Mouse (Mus musculus): Measurements from ENCODE around the gene Ppp1r8. TPM values are rescaled to one million over a fixed set of nuclear protein-coding genes. Genes with fewer than 3 reads are reported as not detected.

Gene Ppp1r8
- polyA plus RNA-seq, 1 experiment from 2014 or later: 31.9 TPM

GRCm38 (mm10) chr4:132805599-132806197, 37.3 kb downstream of the Ppp1r8 start:
- no peak for ATAC-seq (ENCODE audit: insufficient number of reproducible peaks, insufficient read depth, low FRiP score, low read depth)
- 0 out of 4 replicates have a peak overlapping the region, but pooled peaks of 1 of the 2 experiments have one; percentile 6 for H3K27ac ChIP-seq (replicated peaks in 1 of 2; ENCODE audit: control insufficient read depth in 1 of 2, insufficient read depth in 1 of 2, low read depth in 2 of 2, low read length in 2 of 2)

GRCm38 (mm10) chr4:132805146-132805545, 37.8 kb downstream of the Ppp1r8 start:
- WGBS: 73% methylated on average over 5 of the region's 5 CpGs
- no peak overlapping the region for H3K4me3 ChIP-seq (ENCODE audit: control insufficient read depth in 1 of 2, insufficient read depth in 1 of 2, low read depth in 1 of 2, low read length in 2 of 2)
- ATAC-seq (ENCODE audit: insufficient number of reproducible peaks, insufficient read depth, low FRiP score, low read depth): no peak
- no peaks in the 10 kb centered on the region for H3K27me3 ChIP-seq (ENCODE audit: control insufficient read depth, insufficient read depth, low read length)
- H3K4me2 ChIP-seq (ENCODE audit: low read length): no peak overlapping the region
- H3K27ac ChIP-seq (replicated peaks in 1 of 2; ENCODE audit: control insufficient read depth in 1 of 2, insufficient read depth in 1 of 2, low read depth in 2 of 2, low read length in 2 of 2): no peak overlapping the region
- H3K4me1 ChIP-seq (ENCODE audit: control insufficient read depth in 2 of 2, insufficient read depth in 2 of 2, low read length in 2 of 2): peaks cover 8 to 15% of the 10 kb centered on the region in 2 experiments
- H3K9me3 ChIP-seq (ENCODE audit: control insufficient read depth, low read length): no peaks in the 10 kb centered on the region; the same call in 1 of the 2 replicates
- H3K36me3 ChIP-seq (ENCODE audit: control insufficient read depth, insufficient read depth, low read length): no peaks in the 10 kb centered on the region
- H3K9ac ChIP-seq (ENCODE audit: low read length): no peak overlapping the region

More at GRCm38 (mm10) chr4:132805599-132806197, 37.3 kb downstream of the Ppp1r8 start:
- H3K4me2 ChIP-seq (ENCODE audit: low read length): no peak overlapping the region
- 55% methylated on average over 12 of the region's 12 CpGs for WGBS
- H3K36me3 ChIP-seq (ENCODE audit: control insufficient read depth, insufficient read depth, low read length): no peaks in the 10 kb centered on the region
- no peaks in the 10 kb centered on the region; the same call in 1 of the 2 replicates for H3K9me3 ChIP-seq (ENCODE audit: control insufficient read depth, low read length)
- H3K27me3 ChIP-seq (ENCODE audit: control insufficient read depth, insufficient read depth, low read length): no peaks in the 10 kb centered on the region
- H3K9ac ChIP-seq (ENCODE audit: low read length): no peak overlapping the region
- peaks cover 8 to 15% of the 10 kb centered on the region in 2 experiments for H3K4me1 ChIP-seq (ENCODE audit: control insufficient read depth in 2 of 2, insufficient read depth in 2 of 2, low read length in 2 of 2)
- H3K4me3 ChIP-seq (ENCODE audit: control insufficient read depth in 1 of 2, insufficient read depth in 1 of 2, low read depth in 1 of 2, low read length in 2 of 2): no peak overlapping the region

- H3K36me3 ChIP-seq (ENCODE audit: control insufficient read depth, insufficient read depth, low read length): no peaks in the 10 kb centered on the region
- no peak overlapping the region for H3K4me3 ChIP-seq (ENCODE audit: control insufficient read depth in 1 of 2, insufficient read depth in 1 of 2, low read depth in 1 of 2, low read length in 2 of 2)
- no peaks in the 10 kb centered on the region for H3K9me3 ChIP-seq (ENCODE audit: control insufficient read depth, low read length)
- ATAC-seq (ENCODE audit: insufficient number of reproducible peaks, insufficient read depth, low FRiP score, low read depth): no peak
- 94% methylated on average over 6 of the region's 6 CpGs for WGBS
- no peak overlapping the region for H3K27ac ChIP-seq (replicated peaks in 1 of 2; ENCODE audit: control insufficient read depth in 1 of 2, insufficient read depth in 1 of 2, low read depth in 2 of 2, low read length in 2 of 2)
- H3K4me2 ChIP-seq (ENCODE audit: low read length): no peak overlapping the region
- H3K27me3 ChIP-seq (ENCODE audit: control insufficient read depth, insufficient read depth, low read length): no peaks in the 10 kb centered on the region
- H3K4me1 ChIP-seq (ENCODE audit: control insufficient read depth in 2 of 2, insufficient read depth in 2 of 2, low read length in 2 of 2): peaks cover 8 to 15% of the 10 kb centered on the region in 2 experiments
- no peak overlapping the region for H3K9ac ChIP-seq (ENCODE audit: low read length)
Observed at GRCm38 (mm10) chr4:132804331-132804730, 38.6 kb downstream of the Ppp1r8 start.

GRCm38 (mm10) chr4:132803876-132804275, 39.1 kb downstream of the Ppp1r8 start:
- no peak for ATAC-seq (ENCODE audit: insufficient number of reproducible peaks, insufficient read depth, low FRiP score, low read depth)
- no peak overlapping the region for H3K27ac ChIP-seq (replicated peaks in 1 of 2; ENCODE audit: control insufficient read depth in 1 of 2, insufficient read depth in 1 of 2, low read depth in 2 of 2, low read length in 2 of 2)
- no peak overlapping the region for H3K4me3 ChIP-seq (ENCODE audit: control insufficient read depth in 1 of 2, insufficient read depth in 1 of 2, low read depth in 1 of 2, low read length in 2 of 2)
- no peaks in the 10 kb centered on the region for H3K9me3 ChIP-seq (ENCODE audit: control insufficient read depth, low read length)
- no peak overlapping the region for H3K9ac ChIP-seq (ENCODE audit: low read length)
- H3K36me3 ChIP-seq (ENCODE audit: control insufficient read depth, insufficient read depth, low read length): no peaks in the 10 kb centered on the region
- WGBS: 96% methylated on average over 7 of the region's 7 CpGs
- H3K4me1 ChIP-seq (ENCODE audit: control insufficient read depth in 2 of 2, insufficient read depth in 2 of 2, low read length in 2 of 2): peaks cover 8 to 15% of the 10 kb centered on the region in 2 experiments
- no peaks in the 10 kb centered on the region for H3K27me3 ChIP-seq (ENCODE audit: control insufficient read depth, insufficient read depth, low read length)
- H3K4me2 ChIP-seq (ENCODE audit: low read length): no peak overlapping the region

GRCm38 (mm10) chr4:132803212-132803611, 39.8 kb downstream of the Ppp1r8 start:
- no peak overlapping the region for H3K9ac ChIP-seq (ENCODE audit: low read length)
- 81% methylated on average over 5 of the region's 5 CpGs for WGBS
- ATAC-seq (ENCODE audit: insufficient number of reproducible peaks, insufficient read depth, low FRiP score, low read depth): no peak
- no peak overlapping the region for H3K4me3 ChIP-seq (ENCODE audit: control insufficient read depth in 1 of 2, insufficient read depth in 1 of 2, low read depth in 1 of 2, low read length in 2 of 2)
- no peak overlapping the region for H3K27ac ChIP-seq (replicated peaks in 1 of 2; ENCODE audit: control insufficient read depth in 1 of 2, insufficient read depth in 1 of 2, low read depth in 2 of 2, low read length in 2 of 2)
- H3K9me3 ChIP-seq (ENCODE audit: control insufficient read depth, low read length): no peaks in the 10 kb centered on the region
- H3K4me2 ChIP-seq (ENCODE audit: low read length): no peak overlapping the region
- H3K36me3 ChIP-seq (ENCODE audit: control insufficient read depth, insufficient read depth, low read length): no peaks in the 10 kb centered on the region
- no peaks in the 10 kb centered on the region for H3K27me3 ChIP-seq (ENCODE audit: control insufficient read depth, insufficient read depth, low read length)
- H3K4me1 ChIP-seq (ENCODE audit: control insufficient read depth in 2 of 2, insufficient read depth in 2 of 2, low read length in 2 of 2): peaks cover 4 to 10% of the 10 kb centered on the region in 2 experiments

- ATAC-seq (ENCODE audit: insufficient number of reproducible peaks, insufficient read depth, low FRiP score, low read depth): no peak
- 68% methylated on average over 16 of the region's 16 CpGs for WGBS
- no peak overlapping the region for H3K9ac ChIP-seq (ENCODE audit: low read length)
- H3K9me3 ChIP-seq (ENCODE audit: control insufficient read depth, low read length): no peaks in the 10 kb centered on the region
- H3K4me1 ChIP-seq (ENCODE audit: control insufficient read depth in 2 of 2, insufficient read depth in 2 of 2, low read length in 2 of 2): 0 out of 4 replicates have a peak, but pooled peaks cover 2 to 4% of the 10 kb centered on the region in 2 experiments
- no peaks in the 10 kb centered on the region for H3K27me3 ChIP-seq (ENCODE audit: control insufficient read depth, insufficient read depth, low read length)
- peak overlapping the region; percentile 10 to 39; a peak in 1 of 4 replicates for H3K27ac ChIP-seq (replicated peaks in 1 of 2; ENCODE audit: control insufficient read depth in 1 of 2, insufficient read depth in 1 of 2, low read depth in 2 of 2, low read length in 2 of 2)
- no peak overlapping the region for H3K4me3 ChIP-seq (ENCODE audit: control insufficient read depth in 1 of 2, insufficient read depth in 1 of 2, low read depth in 1 of 2, low read length in 2 of 2)
- H3K36me3 ChIP-seq (ENCODE audit: control insufficient read depth, insufficient read depth, low read length): no peaks in the 10 kb centered on the region
- no peak overlapping the region for H3K4me2 ChIP-seq (ENCODE audit: low read length)
Observed at GRCm38 (mm10) chr4:132802171-132802637, 40.8 kb downstream of the Ppp1r8 start.

GRCm38 (mm10) chr4:132801176-132802077, 41.5 kb downstream of the Ppp1r8 start:
- no peak for ATAC-seq (ENCODE audit: insufficient number of reproducible peaks, insufficient read depth, low FRiP score, low read depth)
- Histone ChIP-seq H3K36me3 (ENCODE audit: control insufficient read depth, insufficient read depth, low read length) (no peaks in the 10 kb centered on the region), H3K9me3 (ENCODE audit: control insufficient read depth, low read length) (no peaks in the 10 kb centered on the region), H3K4me1 (ENCODE audit: control insufficient read depth in 2 of 2, insufficient read depth in 2 of 2, low read length in 2 of 2) (0 out of 4 replicates have a peak, but pooled peaks cover 2 to 4% of the 10 kb centered on the region in 2 experiments), H3K27me3 (ENCODE audit: control insufficient read depth, insufficient read depth, low read length) (no peaks in the 10 kb centered on the region), H3K9ac (ENCODE audit: low read length) (no peak overlapping the region), H3K4me3 (ENCODE audit: control insufficient read depth in 1 of 2, insufficient read depth in 1 of 2, low read depth in 1 of 2, low read length in 2 of 2) (no peak overlapping the region), H3K27ac (replicated peaks in 1 of 2; ENCODE audit: control insufficient read depth in 1 of 2, insufficient read depth in 1 of 2, low read depth in 2 of 2, low read length in 2 of 2) (0 out of 4 replicates have a peak overlapping the region, but pooled peaks of 1 of the 2 experiments have one; percentile 10), H3K4me2 (ENCODE audit: low read length) (no peak overlapping the region)
- 86% methylated on average over 18 of the region's 18 CpGs for WGBS
